Mouse (Mus musculus) heart, adult 2 months (tissue): ENCODE measurements at regions not wholly inside any gene's neighbourhood (a gene's known extent, or its start where the extent isn't known, plus 50 kb on each side); places are given as distances from the start of the nearest gene placed in this dataset.

Experiments used
- DNase-seq, 2 experiments: peaks; one replicate each; pipeline ENCODE4 v3.0.0; 2021
- H3K27ac ChIP-seq: fragments of 200-600 bp; 2 replicates; pipeline ENCODE4 v1.8.1; 2022
- H3K27me3 ChIP-seq: fragments of 200-500 bp; 2 replicates; pipeline ENCODE4 v1.6.1; 2012; ENCODE audit warnings: mild to moderate bottlenecking, low read length, inconsistent platforms, mixed read lengths; ENCODE audit not compliant: control insufficient read depth, insufficient read depth
- H3K36me3 ChIP-seq: fragments of 200-500 bp; 2 replicates; pipeline ENCODE4 v1.6.1; 2012; ENCODE audit warnings: low read length, inconsistent platforms; ENCODE audit not compliant: control insufficient read depth, insufficient read depth
- H3K4me1 ChIP-seq: fragments of 200-500 bp; 2 replicates; pipeline ENCODE4 v1.6.1; 2011; ENCODE audit warnings: low read length; ENCODE audit not compliant: control insufficient read depth, insufficient read depth
- H3K4me3 ChIP-seq: fragments of 200-600 bp; 2 replicates; pipeline ENCODE4 v1.8.1; 2022
- H3K79me2 ChIP-seq: fragments of 200-500 bp; replicated peaks from 2 replicates; pipeline ENCODE4 v1.6.1; 2012; ENCODE audit warnings: mild to moderate bottlenecking, inconsistent platforms, low read length, moderate library complexity, mixed read lengths; ENCODE audit not compliant: control insufficient read depth, insufficient read depth
- H3K9ac ChIP-seq: fragments of 200-500 bp; 2 replicates; pipeline ENCODE4 v1.6.1; 2012; ENCODE audit warnings: low read depth, mild to moderate bottlenecking, control low read depth, inconsistent platforms, low read length, mixed read lengths
- CTCF ChIP-seq: fragments of 200-600 bp; IDR thresholded peaks from 2 replicates; pipeline ENCODE4 v1.8.1; 2022; ENCODE audit warnings: antibody characterized with exemption, mild to moderate bottlenecking, moderate library complexity
- EP300 ChIP-seq: fragments of 200-500 bp; IDR thresholded peaks from 2 replicates; pipeline ENCODE4 v1.6.1; 2011; ENCODE audit warnings: low read depth, low read length, control low read depth; ENCODE audit not compliant: insufficient read depth
- POLR2A ChIP-seq: fragments of 200-500 bp; IDR thresholded peaks from 2 replicates; pipeline ENCODE4 v1.6.1; 2011; ENCODE audit warnings: mild to moderate bottlenecking, low read depth, low read length, control low read depth; ENCODE audit not compliant: insufficient read depth
- WGBS: fragments of 180-500 bp; shearing (Covaris S2); methylation state at CpG from one replicate; pipeline ENCODE4 v1.1.7; 2018; 5-methylcytosine and 5-hydroxymethylcytosine counted together
- intact Hi-C: fragments of 180-260 bp; cut with DNase I; formaldehyde crosslinking; loops from one replicate; pipeline ENCODE4 v1.15.1; 2025

GRCm38 (mm10) chr12:51294971-51295477, 52.8 kb upstream of the G2e3 start:
- Histone ChIP-seq H3K36me3 (no peaks in the 10 kb centered on the region; the same call in 1 of the 2 replicates), H3K4me3 (no peak overlapping the region), H3K4me1 (no peaks in the 10 kb centered on the region; the same call in 1 of the 2 replicates), H3K79me2 (no peaks in the 10 kb centered on the region), H3K27ac (no peak overlapping the region), H3K9ac (no peak overlapping the region), H3K27me3 (no peaks in the 10 kb centered on the region)
- intact Hi-C loops, result no loop called here
- TF ChIP-seq CTCF, result no peak
- TF ChIP-seq EP300, result no peak
- no peak for TF ChIP-seq POLR2A
- WGBS, result 35% methylated on average over 4 of the region's 4 CpGs
- DNase-seq, result no peak

- Histone ChIP-seq H3K27ac (no peak overlapping the region), H3K79me2 (no peaks in the 10 kb centered on the region), H3K9ac (no peak overlapping the region), H3K36me3 (no peaks in the 10 kb centered on the region), H3K27me3 (no peaks in the 10 kb centered on the region), H3K4me1 (no peaks in the 10 kb centered on the region), H3K4me3 (no peak overlapping the region)
- no peak for TF ChIP-seq EP300
- no peak for TF ChIP-seq CTCF
- TF ChIP-seq POLR2A, result no peak
- no peak for DNase-seq
- intact Hi-C loops, result no loop called here
- 72% methylated on average over 1 of the region's 1 CpGs for WGBS
Measured at GRCm38 (mm10) chr12:51278358-51278757, 69.5 kb upstream of the G2e3 start.

- no peaks in the 10 kb centered on the region for H3K27me3 ChIP-seq
- H3K4me3 ChIP-seq, result no peak overlapping the region
- no peaks in the 10 kb centered on the region for H3K4me1 ChIP-seq
- no peak overlapping the region for H3K9ac ChIP-seq
- TF ChIP-seq CTCF (peak; percentile 80), POLR2A (no peak)
- 45% methylated on average over 14 of the region's 14 CpGs for WGBS
- H3K79me2 ChIP-seq, result no peaks in the 10 kb centered on the region
- no peak overlapping the region for H3K27ac ChIP-seq
- H3K36me3 ChIP-seq, result no peaks in the 10 kb centered on the region
- intact Hi-C loops, result no loop called here
- no peak for DNase-seq
Measured at GRCm38 (mm10) chr12:51275818-51276538, 71.9 kb upstream of the G2e3 start.

DNA sequence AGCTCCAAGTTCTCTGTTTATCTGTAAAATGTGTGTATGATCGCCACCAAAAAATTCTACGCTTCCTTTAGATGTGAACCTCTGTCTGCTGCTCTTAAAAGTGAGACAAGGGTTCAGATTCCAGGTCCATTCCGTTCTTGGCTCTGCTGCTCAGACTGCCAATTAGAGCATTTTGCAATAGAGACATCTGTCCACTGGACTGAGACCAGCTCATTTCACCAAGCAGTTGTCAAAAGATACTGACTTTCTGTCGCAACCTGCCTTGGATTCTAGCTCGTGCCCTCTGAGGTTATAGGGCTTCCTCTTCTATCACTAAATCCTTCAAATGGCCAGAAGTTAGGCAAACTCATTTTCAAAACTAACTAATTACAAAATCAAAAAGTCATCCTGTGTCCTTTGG, 74.4 kb upstream of the G2e3 start:
- Histone ChIP-seq H3K36me3 (no peaks in the 10 kb centered on the region), H3K4me3 (no peak overlapping the region), H3K79me2 (no peaks in the 10 kb centered on the region), H3K4me1 (no peaks in the 10 kb centered on the region), H3K27me3 (no peaks in the 10 kb centered on the region), H3K27ac (no peak overlapping the region), H3K9ac (no peak overlapping the region)
- TF ChIP-seq CTCF (no peak), EP300 (no peak)
- WGBS, result 64% methylated on average over 5 of the region's 5 CpGs
- intact Hi-C loops, result no loop called here
- peak in 1 of 2 experiments; percentile 12 for DNase-seq

DNA sequence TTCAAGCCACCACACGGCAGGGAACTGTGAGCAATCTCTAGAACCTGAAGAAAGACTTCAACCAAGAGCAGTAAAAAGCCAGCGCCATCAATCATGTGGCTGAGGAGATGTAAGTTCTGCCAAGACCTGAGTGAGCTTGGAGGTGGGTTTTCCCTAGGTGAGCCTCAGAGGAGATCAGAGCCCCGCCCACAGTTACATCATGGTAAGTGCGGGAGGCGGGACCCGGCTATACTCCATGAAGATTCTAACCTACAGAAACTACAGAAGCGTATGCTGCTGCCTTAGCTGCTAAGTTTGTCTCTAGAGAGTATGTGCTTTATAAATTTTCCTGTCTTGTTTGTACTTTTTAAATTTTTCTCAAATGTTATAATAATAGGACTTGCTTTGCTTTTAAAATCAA, 105.0 kb upstream of the G2e3 start:
- H3K27ac ChIP-seq, result no peak overlapping the region
- H3K36me3 ChIP-seq, result no peaks in the 10 kb centered on the region
- WGBS, result 80% methylated on average over 7 of the region's 7 CpGs
- H3K4me3 ChIP-seq, result no peak overlapping the region
- H3K4me1 ChIP-seq, result no peaks in the 10 kb centered on the region
- H3K79me2 ChIP-seq, result no peaks in the 10 kb centered on the region
- intact Hi-C loops, result no loop called here
- H3K9ac ChIP-seq, result no peak overlapping the region
- TF ChIP-seq POLR2A, result no peak
- H3K27me3 ChIP-seq, result no peaks in the 10 kb centered on the region
- no peak for DNase-seq

GRCm38 (mm10) chr12:51241131-51241781, 106.6 kb upstream of the G2e3 start:
- H3K4me3 ChIP-seq, result no peak overlapping the region
- intact Hi-C loops, result no loop called here
- H3K9ac ChIP-seq, result no peak overlapping the region
- no peaks in the 10 kb centered on the region for H3K27me3 ChIP-seq
- 83% methylated on average over 7 of the region's 7 CpGs for WGBS
- DNase-seq, result no peak
- no peaks in the 10 kb centered on the region for H3K36me3 ChIP-seq
- TF ChIP-seq EP300 (no peak), CTCF (no peak), POLR2A (no peak)
- no peaks in the 10 kb centered on the region for H3K79me2 ChIP-seq
- no peaks in the 10 kb centered on the region for H3K4me1 ChIP-seq
- no peak overlapping the region for H3K27ac ChIP-seq
